ENCODE assay signal across 8 mouse cellular contexts in genomic region chr3:33799617-33800512, GRCm38 (mm10). TPM values are rescaled to one million over a fixed set of nuclear protein-coding genes. Genes with fewer than 3 reads are reported as not detected.
A peak's percentile ranks its signal among the peaks of the same experiment; 100 is the strongest.
DNase-seq lines count a peak whose midpoint lies in the region; ATAC-seq lines count a peak whose summit lies in the region.

Gene Ttc14, plus strand, starts transcription at chr3:33799832.

- ATAC-seq in inflammation-experienced regulatory T-cells, adult 6 months, result peak; percentile 94
- peak; percentile 98 for ATAC-seq in megakaryocyte-erythroid progenitor cell, adult 5-6 weeks (replicated peaks; ENCODE audit: low FRiP score, low TSS enrichment, poor library complexity, severe bottlenecking)

- intact Hi-C loops in gastrocnemius, postnatal 14 days (cut with DNase I; ENCODE audit: low total_unique reads), result no loop called here
- intact Hi-C loops in left cerebral cortex, postnatal 10 days (cut with DNase I), result loop anchor here (10.0 kb wide), 2 partner anchors 665 to 1065 kb away; partner anchors contain the start of genes Mrpl47 and Ndufb5

- peak; percentile 98 to 99 for DNase-seq in adrenal gland, adult (ENCODE audit: inconsistent age in 2 of 2, low spot score in 1 of 2)
- peak; percentile 97 for DNase-seq in embryo, embryonic 10.5 days (ENCODE audit: low spot score)
- peak; percentile 97 for DNase-seq in gastrocnemius, postnatal 14 days
- DNase-seq in left cerebral cortex, postnatal 10 days (ENCODE audit: extremely low spot score in 1 of 2, low spot score in 2 of 2), result peak; percentile 94 to 99
- peak; percentile 99 for DNase-seq in right cerebral cortex, postnatal 25 days
- peak; percentile 96 to 99 for DNase-seq in urinary bladder, postnatal 4 days (ENCODE audit: low spot score in 2 of 2)

RNA-seq across cellular contexts. Expression of gene Ttc14, which starts in this region (rescaled TPM):
- 10 to 100 TPM; 11.0 to 11.8 TPM for total RNA-seq in gastrocnemius, postnatal 14 days (2021)
- polyA plus RNA-seq in inflammation-experienced regulatory T-cells, adult 6 months (2017; shearing (Covaris generic)), result 10 to 100 TPM; 16.3 to 22.3 (median 20.8) TPM
- total RNA-seq in left cerebral cortex, postnatal 10 days (2021), result 10 to 100 TPM; 70.4 to 75.2 TPM
- 34.3 and 42.9 TPM in 2 replicates for total RNA-seq in megakaryocyte-erythroid progenitor cell, adult 5-6 weeks (2014; fragmentation: Nextera tagmentation)
- 60.2 and 96.6 TPM in 2 replicates for total RNA-seq in megakaryocyte-erythroid progenitor cell, adult 5-6 weeks (2017)

Comparison
In these comparisons a context has a peak if more than half of its experiments do, and no peak if none do; other contexts are left out.
1. Peak in every context shown above with its lines: DNase-seq and ATAC-seq.